Mouse (Mus musculus): Measurements from ENCODE around the gene Krt28.
A peak's percentile ranks its signal among the peaks of the same experiment; 100 is the strongest.

The Krt28 gene

DNA sequence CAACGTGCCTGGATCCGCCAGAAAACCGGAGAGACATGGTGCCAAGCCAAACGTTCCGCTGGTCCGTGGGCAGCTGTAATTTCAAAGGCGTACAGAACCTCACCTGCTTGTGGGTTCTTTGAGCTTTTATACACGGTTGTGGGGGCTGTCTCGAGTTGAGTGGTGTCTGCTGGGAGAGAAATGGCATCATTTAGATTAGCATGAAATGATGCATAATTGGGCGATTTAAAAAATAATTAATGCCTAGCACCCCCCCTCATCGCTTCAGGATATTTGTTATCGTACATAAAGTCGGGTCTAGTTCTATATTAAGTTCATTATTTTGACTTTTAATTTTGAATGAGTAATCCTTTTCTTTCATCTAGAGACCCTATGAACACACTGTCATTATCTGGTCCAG lies at the start of gene Krt28:
Gene Krt28, minus strand, starts transcription at position 101 of the 400 bp plus-strand sequence.
- DNase-seq: no peak

DNA sequence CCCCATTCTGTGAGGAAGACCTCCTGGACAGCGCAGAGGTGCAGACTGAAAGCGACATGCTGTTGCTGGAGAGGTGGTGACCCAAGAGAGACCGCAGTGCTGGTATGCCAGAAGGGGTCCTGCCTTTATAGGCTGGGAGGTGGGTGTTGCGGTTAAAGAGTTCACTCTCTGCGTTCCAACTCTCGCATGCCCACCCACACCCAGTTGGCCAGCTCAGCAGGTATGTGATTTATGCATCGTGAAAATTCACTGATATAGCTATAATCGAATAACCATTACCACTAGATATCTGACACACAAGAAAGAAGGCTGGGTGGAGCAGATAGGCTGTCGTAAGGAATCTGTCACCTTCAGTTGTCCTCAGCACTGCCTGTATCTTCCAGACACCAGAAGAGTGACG lies 47.5 kb upstream of the Krt28 start, which contains the start of gene Krt12:
Gene Krt12, minus strand, starts transcription at position 101 of the 400 bp plus-strand sequence.
- no peak for DNase-seq

DNA sequence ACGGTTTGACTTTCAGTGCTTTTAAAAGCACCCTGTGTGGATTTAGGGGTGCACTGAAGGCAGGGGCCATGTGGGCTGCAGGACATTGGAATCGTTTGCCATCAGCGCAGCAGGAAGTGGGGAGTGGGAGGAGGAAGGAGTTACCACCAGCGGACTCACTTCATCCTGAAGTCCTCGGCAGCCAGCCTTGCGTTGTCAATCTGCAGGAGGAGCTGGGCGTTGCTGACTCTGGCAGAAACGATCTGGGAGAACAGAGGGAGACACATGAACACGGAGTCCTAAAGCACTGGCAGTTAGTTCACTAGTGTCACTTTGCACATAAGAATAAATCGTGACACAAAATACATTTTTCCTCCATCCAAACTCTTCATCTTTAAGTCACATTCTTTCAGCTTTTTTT lies 45.9 kb upstream of the Krt28 start:
- no peak for DNase-seq

DNA sequence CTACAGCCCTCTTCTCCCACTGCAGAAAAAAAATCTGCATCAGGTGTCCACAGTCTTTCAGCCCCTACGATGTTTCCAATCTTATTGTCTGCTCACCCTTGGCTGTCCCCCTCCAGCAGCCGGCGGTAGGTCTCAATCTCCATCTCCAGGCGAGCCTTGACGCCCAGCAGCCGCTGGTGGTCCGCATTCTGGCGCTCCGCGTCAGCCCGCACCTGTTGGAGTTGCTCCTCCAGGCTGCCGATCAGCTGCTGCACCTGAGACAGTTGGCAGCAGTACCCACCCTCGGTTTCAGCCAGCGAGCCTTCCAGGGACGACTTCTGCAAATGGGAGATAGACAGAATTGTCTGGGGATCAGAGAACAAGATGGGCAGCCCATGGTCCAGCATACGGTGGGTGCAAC lies 43.1 kb upstream of the Krt28 start:
- DNase-seq: no peak

DNA sequence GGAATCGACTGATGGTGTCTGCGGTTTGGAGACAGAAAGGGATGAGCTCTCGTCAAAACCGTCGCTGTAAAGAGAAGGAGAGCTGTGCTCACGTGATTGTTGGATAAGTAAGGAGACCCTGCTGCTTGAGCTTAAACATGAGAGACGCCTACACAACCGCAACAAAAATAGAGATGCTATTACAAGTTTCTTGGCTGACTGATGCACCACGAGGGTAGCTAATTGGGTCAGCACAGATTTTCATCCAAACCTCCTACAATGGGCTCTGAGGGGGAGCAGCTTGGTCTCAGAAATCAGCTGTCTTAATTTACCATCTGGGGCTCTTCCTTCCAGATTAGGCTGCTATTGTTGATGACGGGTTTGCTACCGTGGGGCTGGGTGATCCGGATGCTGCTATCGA lies 42.2 kb upstream of the Krt28 start:
- no peak for DNase-seq

DNA sequence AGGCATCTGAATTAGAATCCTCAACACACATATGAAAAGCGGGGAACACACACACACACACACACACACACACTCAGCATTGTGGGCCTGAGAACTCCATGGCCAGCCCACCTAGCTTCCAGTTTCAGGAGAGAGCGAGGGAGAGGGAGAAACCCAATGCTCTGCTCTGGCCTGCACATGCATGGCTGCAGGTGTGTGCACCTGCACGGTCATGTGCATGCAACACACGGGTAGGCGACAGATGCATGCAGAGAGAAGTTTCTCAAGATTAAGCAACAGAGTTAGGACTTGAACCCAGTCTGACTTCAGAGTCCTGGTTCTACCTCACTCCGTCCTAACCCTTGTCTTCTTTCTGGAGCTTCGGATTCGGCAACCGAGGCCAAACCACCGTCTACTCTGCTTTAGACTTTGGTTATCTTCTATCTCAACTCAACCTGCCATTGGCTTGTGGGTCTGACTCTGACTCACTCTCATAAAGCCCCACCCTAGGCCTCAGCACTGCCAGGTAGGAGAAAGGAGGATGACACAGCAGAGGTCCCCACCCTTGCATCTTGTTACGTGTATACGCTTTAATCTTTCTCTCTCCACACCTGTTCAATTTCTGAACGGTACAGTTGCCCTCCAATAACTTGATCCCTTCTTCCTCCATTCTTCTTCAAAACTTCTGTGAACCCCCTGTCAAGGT lies 39.9 kb upstream of the Krt28 start:
- DNase-seq: no peak

DNA sequence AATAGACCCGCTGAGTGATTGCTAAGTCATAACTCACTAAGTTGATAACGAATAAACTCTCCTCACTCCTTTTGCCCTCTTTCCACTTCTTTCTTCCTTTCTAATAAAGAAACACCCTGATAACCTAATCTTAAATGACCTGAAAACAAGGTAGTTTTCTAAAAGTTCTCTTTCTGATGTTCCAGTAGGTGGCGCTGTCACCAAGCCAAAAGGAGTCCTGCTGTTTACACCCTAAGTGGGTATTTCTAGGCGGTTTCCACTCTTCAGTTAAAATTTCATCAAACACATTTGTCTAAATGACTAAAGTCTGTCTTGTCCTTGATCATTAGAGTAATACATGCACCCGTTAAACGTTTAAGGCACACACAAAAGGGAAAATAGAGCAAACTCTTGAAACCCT lies 38.5 kb upstream of the Krt28 start:
- DNase-seq: peak; percentile 48

DNA sequence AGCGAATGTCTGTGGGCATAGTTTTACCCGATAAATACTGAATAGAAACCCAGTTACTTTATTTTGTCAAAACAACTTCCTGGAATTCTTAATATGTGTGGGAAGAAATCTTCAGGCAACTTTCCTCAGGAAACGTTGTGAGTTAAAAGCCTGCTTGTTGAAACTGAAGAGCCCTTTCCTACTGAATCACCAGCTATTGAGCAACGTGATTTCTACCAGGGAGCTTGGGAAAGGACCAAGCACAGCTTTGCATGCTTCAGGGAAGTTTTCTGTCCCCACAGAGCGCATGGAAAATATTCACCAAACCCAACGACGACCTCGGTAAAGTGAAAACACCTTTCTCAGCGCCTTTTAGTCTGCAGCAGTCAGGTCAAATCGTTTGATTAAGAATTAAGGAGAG lies 31.5 kb upstream of the Krt28 start:
- DNase-seq: no peak

DNA sequence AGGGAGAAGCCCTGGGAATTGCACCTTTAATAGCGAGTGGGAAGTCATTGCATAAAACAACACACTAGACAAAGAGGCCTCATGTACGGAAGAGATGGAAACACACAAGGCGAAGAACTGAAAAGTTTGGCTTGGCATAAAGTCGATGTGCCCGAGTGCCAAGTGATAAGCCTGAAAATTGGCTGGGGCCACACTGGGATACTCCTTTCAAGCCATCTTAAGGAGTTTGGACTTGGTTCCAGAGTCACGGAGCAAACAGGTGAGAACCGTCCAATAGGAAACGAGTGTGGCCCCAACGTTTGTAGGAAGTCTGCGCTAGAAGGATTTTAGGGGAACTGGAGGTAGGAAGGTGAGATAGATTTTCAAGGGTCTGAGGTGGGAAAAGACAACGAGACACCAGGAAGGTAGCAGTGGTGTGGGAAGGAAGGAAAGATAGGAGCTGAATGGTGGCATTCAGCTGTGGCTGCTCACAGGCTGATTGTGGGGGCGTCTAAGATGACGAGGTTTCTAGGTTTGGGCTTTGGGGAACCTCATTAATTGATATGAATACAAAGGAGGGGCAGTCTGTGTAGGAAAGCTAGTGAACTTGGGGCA lies 25.4 kb upstream of the Krt28 start:
- no peak for DNase-seq

DNA sequence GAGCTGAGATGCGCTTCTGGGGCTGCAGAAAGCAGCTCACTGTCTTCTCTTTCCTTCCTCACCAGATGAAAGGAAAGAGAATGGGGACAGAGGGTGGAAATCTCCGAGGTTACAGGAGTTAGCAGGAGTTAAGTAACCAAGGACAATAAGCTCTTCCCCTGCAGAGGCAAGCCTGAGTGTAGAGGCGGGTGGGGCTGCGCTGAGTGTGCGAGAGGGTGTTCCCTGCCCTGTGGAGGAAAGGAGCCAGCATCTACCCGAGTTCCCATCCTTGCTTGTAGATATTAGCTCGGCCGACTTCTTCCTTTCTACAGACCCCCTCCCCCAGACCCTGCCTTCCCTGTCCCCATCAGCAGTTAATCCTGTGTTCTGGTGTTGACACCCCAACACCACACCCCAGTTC lies 24.1 kb upstream of the Krt28 start:
- no peak for DNase-seq

DNA sequence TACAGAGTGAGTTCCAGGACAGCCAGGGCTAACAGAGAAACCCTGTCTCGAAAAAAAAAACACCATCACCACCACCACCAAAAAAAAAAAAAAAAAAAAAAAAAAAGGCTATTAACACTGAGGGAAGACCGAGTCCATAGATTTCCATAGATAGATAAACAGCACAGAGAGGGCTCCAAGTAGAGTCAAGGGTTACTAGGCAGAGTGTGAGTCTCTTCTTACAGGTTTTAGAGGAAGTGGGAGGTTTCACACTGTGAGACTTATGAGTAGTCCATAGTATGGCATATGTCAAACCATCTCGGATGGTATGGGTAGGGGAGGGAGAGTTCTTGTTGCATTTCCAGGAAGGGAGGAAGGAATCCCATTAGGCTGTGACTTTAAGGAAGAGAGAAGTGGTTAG lies 23.4 kb upstream of the Krt28 start:
- DNase-seq: no peak

DNA sequence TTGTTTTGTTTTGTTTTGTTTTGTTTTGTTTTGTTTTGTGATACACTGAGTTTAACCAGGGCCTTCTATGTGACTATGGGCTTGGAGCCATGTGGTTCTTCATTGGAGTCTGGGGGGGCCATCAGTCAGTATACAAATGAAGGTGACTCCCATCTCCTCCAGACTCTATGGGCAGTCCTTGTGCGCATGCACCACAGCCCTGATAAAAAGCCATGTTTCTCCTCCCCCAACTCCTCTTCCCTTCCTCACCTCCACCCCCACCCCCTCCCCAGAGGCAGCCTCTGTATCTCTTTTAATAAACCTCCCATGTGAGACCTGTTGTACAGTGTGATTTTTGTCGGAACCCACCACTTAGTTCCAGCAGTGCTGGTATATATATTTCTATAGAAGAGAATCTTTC lies 22.0 kb upstream of the Krt28 start:
- no peak for DNase-seq

DNA sequence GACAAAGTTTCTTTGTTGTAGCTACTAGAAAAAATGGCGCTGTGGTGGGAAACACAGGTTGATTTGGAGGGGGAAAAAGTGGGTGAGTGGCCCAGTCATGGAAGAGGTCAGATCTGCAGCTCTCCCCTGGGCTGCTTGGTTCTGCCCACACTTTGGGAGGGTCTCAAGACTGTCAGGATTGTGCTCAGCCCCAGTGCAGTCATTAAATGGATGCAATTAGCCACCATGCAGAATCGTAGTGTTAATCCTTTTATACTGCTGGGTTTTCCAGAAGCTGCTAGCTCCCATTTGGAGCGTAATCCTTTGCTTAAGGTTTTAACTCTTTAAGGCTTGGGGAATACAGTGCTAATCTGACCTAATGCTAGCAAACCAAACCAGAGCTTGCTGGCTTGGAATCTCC lies 21.3 kb upstream of the Krt28 start:
- no peak for DNase-seq

DNA sequence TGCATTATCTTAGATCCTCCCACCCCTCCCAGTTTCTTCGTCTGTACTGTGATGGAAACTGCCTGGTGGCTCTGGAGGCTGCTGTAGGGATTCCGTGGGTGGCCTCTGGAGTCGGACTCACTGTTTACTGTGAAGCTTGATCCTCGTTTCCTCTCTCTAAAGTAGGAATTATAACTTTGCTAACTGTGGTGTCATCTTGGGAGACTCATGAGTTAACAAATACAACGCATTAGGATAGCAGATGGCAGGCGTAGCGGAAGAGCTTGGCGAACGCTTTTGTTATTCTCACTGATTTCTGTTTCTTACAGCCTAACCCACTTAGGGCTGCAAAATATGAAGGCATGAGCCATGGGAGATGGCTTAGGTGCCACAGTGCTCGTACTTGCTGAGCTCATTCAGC lies 17.8 kb upstream of the Krt28 start:
- no peak for DNase-seq

DNA sequence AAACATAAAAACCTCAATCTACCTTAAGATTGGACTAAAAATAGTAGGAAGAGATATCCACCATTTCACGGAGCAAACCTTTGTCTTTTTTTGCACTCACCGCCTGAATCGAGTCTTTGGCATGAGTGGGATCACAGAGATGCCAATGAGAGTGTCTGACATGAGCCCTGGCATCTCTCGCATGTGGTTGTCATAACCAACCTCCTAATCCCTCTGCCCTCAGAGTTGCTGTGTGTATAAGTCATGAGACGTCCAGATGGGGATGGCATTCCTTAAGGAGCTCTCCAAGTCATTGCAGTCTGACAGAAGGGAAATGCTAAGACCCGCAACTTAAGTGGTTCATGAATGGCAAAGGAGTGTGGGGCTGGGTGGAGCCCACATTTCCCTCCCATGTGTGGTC lies 16.7 kb upstream of the Krt28 start:
- DNase-seq: no peak

DNA sequence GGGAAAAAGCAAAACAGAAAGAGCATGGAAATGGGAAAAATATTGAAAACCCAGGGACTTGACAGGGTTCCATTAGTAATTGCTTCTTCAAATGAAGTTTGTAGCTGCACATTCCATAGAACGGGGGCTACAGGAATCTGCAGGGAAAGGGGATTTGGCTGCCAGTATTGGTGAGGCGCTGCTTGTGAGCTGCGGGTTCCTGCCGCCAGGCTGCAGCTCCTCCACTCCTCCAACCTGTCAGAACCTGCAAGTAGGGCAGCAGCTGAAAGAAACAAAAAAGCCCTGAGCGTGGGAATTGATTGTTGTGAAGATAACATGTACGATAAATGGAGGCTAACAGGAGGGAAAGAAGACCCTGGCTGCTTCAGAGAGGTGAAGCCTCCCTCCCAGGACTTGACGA lies 16.2 kb upstream of the Krt28 start:
- no peak for DNase-seq

DNA sequence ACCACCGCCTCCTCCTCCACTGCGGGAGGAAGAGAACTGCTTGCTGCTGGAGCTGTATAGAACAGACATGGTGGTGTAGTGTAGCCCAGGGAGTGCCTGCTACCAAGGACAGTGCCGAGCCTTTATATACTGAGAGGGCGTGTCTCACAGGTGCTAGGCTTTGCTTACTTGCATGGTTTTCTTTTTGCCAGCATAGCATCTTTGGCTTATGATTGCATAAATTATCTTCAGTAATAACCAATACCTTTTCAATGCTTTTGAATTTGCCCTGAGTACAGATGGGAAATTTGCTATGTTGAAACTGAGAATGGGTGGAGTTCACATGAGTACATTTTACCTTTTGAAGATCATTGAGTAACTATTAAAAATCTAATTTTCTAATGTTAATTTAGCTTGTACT lies 14.6 kb upstream of the Krt28 start, which contains the start of gene Krt10:
Gene Krt10, minus strand, starts transcription at position 101 of the 400 bp plus-strand sequence.
- no peak for DNase-seq

DNA sequence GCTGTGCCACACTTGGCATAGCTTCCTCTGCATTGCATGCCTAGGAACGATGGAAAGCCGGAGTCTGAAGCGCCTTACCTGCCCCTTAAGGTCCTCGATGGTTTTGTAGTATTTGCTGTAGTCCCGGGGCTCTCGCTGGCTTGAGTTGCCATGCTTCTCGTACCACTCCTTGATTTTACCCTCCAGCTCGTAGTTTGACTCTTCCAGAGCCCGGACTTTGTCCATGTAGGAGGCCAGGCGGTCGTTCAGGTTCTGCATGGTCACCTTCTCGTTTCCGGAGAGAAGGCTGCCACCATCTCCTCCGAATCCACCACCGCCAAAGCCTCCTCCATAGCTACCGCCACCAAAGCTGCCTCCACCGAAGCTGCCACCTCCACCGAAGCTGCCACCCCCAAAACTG lies 14.0 kb upstream of the Krt28 start:
- DNase-seq: no peak

DNA sequence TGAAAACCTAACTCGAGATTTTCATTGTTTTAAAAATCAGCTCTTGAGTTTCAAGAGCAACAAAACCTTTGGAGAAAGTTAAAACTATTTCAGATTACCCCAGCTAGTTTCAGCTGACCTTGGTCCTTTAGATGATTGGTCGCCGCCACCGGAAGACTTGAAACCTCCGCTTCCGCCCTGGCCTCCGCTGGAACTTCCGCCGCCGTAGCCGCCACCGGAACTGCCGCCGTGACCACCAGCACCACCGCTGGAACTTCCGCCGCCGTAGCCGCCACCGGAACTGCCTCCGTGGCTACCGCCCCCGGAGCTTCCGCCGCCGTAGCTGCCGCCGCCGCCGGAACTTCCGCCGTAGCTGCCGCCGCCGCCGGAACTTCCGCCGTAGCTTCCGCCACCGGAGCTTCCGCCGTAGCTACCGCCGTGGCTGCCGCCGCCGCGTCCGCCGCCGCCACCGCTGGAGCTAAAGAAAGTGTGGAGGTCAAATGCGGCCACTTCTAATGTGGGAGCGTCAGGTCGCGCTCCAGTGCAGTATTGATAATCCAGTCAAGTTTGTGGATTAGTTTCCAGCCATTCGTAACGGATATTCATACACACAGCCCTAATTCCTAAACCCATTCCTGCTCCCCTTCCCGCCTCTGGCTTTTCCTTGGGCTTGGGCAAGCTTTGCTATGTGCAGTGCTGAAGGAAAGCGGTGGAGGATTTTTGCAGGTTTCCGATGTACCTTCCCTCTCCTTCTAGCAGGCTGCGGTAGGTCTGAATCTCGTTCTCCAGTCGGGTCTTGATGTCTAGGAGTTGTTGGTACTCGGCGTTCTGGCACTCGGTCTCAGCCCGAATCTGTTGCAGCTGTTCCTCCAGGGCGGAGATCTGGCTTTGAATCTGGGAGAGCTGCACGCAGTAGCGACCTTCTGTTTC lies 11.4 kb upstream of the Krt28 start:
- peak; percentile 90 for DNase-seq

DNA sequence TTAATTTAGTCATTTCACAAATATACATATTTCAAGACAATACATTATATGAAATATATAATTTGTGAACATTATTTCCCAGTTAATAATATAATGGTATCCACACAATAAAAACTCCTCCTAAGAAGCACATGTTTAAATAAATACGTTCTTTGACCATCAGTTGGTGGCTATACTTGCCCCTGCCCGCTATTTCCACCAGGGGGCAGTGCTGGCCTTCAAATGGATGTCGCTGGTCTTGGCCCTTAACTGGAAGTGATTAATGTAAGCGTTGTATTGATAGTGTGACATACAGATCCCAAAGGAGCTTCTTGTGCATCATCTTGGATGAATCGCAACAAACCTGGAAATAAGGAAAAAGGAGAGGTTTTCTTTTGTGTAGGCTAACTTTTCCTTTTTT lies 4.9 kb upstream of the Krt28 start:
- peak; percentile 80 for DNase-seq

DNA sequence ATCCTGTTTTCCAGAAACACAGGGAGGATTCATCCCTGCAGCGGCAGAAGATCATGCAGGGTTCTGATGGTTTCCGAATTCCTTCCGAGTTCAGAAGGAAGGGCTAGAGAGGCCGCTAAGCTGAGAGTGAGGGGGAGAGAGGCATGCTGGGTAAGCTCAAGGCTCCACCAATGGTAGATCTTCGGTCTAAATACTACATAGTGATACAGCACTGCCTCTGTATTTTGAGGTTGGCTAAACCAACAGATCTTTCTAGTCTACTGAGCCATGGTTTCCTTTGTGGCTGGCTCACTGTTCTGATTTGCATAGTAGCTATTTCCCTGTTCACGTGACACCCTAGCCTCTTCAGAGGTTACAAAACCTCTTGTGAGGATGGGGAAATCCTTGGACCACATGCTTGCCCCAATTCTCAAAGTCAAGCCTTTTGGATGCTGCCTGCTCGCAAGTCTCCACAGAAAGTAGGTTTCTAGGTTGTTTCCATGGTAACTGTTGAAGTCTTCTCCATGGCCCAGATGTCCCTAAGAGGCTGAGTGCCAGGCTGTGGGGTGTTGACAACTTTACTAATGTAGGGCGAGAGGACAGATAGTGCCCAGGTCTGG lies 4.8 kb downstream of the Krt28 start:
- DNase-seq: no peak

DNA sequence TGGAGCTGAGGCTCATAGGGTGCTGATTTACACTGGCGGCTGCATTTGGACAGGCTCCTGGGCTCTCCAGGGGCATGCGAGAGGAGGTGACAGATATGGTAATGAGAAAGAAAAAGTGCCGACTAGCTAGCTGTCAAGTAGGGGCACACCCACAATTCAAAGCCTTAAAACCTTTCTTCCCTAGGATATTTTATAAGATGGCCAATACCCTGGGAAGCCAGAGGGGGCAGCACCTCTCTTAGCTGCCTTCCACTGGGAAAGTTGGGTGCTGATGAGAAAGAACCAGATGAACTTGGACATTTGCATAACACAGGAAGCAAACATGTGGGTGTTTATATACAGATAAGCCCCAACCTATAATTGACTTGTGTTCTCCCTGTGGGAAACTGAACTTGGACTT lies 5.5 kb downstream of the Krt28 start:
- peak; percentile 7 for DNase-seq

DNA sequence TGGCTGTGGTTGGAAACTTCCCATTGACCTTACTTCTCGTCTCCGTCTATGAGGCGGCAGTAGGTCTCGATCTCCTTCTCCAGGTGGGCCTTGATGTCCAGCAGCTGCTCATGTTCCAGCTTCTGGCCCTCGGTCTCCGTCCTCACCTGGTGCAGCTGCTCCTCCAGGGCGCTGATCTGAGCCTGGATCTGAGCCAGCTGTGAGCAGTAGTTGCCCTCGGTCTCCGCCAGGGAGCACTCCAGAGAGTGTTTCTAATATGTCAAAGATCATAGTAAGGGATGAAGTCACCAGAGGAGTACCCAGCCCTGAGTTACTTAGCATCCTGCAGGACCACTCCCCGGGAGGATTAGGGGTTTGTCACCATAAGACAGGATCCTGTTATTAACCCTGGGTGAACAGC lies 7.9 kb downstream of the Krt28 start:
- peak; percentile 22 for DNase-seq

DNA sequence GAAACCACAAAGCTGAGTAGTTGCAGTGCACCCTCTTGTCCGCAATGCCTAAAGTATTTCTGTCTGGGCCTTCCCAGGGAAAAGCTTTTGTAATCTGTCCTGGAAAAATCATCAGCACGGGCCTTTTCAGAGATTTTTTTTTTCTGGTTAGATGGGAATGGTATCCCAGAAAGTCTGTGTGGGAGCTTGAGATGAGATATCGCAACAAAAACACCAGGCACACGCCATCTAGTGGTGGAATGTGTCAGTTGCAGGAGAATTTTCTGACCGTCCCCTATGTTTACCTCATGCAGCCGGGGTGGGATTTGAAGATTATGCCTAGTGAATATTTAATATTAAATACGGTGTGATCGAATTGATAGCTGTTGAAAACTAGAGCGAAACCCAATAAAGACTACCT lies 10.3 kb downstream of the Krt28 start:
- DNase-seq: peak; percentile 25

Data from lung, postnatal 14 days (tissue).